Mouse (Mus musculus) small intestine, adult 2 months (tissue): ENCODE results near the gene Styxl1.

Experiments
- CTCF ChIP-seq: fragments of 200-500 bp; IDR thresholded peaks from 2 replicates; pipeline ENCODE4 v1.5.1; 2012; ENCODE audit warnings: low read depth, mild to moderate bottlenecking, control low read depth, inconsistent platforms, low read length, moderate library complexity, mixed read lengths; ENCODE audit not compliant: insufficient replicate concordance, insufficient read length; ENCODE audit errors: extremely low read depth
- POLR2A ChIP-seq: fragments of 200-500 bp; IDR thresholded peaks from 2 replicates; pipeline ENCODE4 v1.6.1; 2012; ENCODE audit warnings: low read depth, mild to moderate bottlenecking, control low read depth, inconsistent platforms, low read length, moderate library complexity

DNA sequence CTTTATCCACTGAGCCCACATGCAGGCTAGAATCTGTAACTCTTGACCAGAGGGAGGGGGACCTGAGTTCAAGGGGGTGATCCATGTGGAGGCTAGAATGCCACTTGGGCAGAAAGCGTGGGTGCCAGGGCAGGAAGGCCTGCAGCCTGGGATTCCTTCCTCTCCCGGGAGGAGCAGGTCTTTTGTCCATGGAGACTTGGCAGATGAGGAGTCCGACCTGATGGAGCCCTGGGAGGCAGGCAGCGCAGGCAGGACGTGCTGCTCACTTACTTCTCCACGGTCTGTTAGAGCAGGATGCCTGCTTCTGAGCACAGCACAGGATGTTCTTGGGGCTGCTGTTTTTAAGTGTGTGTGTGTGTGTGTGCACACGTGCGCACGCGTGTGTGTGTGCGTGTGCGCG lies 71.1 kb downstream of the Styxl1 start:
- no peak for TF ChIP-seq POLR2A
- no peak for TF ChIP-seq CTCF
